Mouse (Mus musculus) frontal cortex, postnatal 36 days (tissue): ENCODE results near the gene Tpm1.

Source experiments
- DNase-seq, 2 experiments: peaks; one replicate each; pipeline ENCODE4 v3.0.0; 2022; ENCODE audit warnings: low spot score in 2 of 2

The Tpm1 gene

GRCm38 (mm10) chr9:67049086-67049824, at the start of gene Tpm1:
Gene Tpm1, minus strand, starts transcription at chr9:67049406.
- DNase-seq, result peak in 1 of 2 experiments; percentile 48

GRCm38 (mm10) chr9:67094371-67094770, 45.2 kb upstream of the Tpm1 start:
- no peak for DNase-seq

- no peak for DNase-seq
Observed at GRCm38 (mm10) chr9:67092210-67092609, 43.0 kb upstream of the Tpm1 start.

- DNase-seq, result no peak
Observed at GRCm38 (mm10) chr9:67091598-67091997, 42.4 kb upstream of the Tpm1 start.

GRCm38 (mm10) chr9:67091151-67091550, 41.9 kb upstream of the Tpm1 start:
- no peak for DNase-seq

- no peak for DNase-seq
Observed at GRCm38 (mm10) chr9:67090633-67091045, 41.4 kb upstream of the Tpm1 start.

- DNase-seq, result no peak
Observed at GRCm38 (mm10) chr9:67089167-67089566, 40.0 kb upstream of the Tpm1 start.

- DNase-seq, result no peak
Observed at GRCm38 (mm10) chr9:67083801-67084200, 34.6 kb upstream of the Tpm1 start.

- no peak for DNase-seq
Observed at GRCm38 (mm10) chr9:67081688-67082087, 32.5 kb upstream of the Tpm1 start.

GRCm38 (mm10) chr9:67077658-67078319, 28.6 kb upstream of the Tpm1 start:
- no peak for DNase-seq

- no peak for DNase-seq
Observed at GRCm38 (mm10) chr9:67077266-67077657, 28.1 kb upstream of the Tpm1 start.

GRCm38 (mm10) chr9:67072182-67072581, 23.0 kb upstream of the Tpm1 start:
- DNase-seq, result no peak

- DNase-seq, result no peak
Observed at GRCm38 (mm10) chr9:67071596-67071995, 22.4 kb upstream of the Tpm1 start.

GRCm38 (mm10) chr9:67071103-67071502, 21.9 kb upstream of the Tpm1 start:
- DNase-seq, result no peak

- DNase-seq, result no peak
Observed at GRCm38 (mm10) chr9:67066616-67067015, 17.4 kb upstream of the Tpm1 start.

- DNase-seq, result no peak
Observed at GRCm38 (mm10) chr9:67059714-67060113, 10.5 kb upstream of the Tpm1 start.

GRCm38 (mm10) chr9:67058366-67058765, 9.2 kb upstream of the Tpm1 start:
- DNase-seq, result no peak

GRCm38 (mm10) chr9:67050736-67051337, 1.6 kb upstream of the Tpm1 start:
- DNase-seq, result no peak

GRCm38 (mm10) chr9:67049836-67050235, 630 bp upstream of the Tpm1 start:
- DNase-seq, result no peak

- DNase-seq, result no peak
Observed at GRCm38 (mm10) chr9:67048483-67049085, 622 bp downstream of the Tpm1 start.

GRCm38 (mm10) chr9:67047606-67048482, 1.4 kb downstream of the Tpm1 start:
- peak in 1 of 2 experiments; percentile 28 for DNase-seq
